Mouse (Mus musculus) small intestine, adult 2 months (tissue): ENCODE data around the gene Sept9.

Source experiments
- CTCF ChIP-seq: fragments of 200-500 bp; IDR thresholded peaks from 2 replicates; pipeline ENCODE4 v1.5.1; 2012; ENCODE audit warnings: low read depth, mild to moderate bottlenecking, control low read depth, inconsistent platforms, low read length, moderate library complexity, mixed read lengths; ENCODE audit not compliant: insufficient replicate concordance, insufficient read length; ENCODE audit errors: extremely low read depth
- POLR2A ChIP-seq: fragments of 200-500 bp; IDR thresholded peaks from 2 replicates; pipeline ENCODE4 v1.6.1; 2012; ENCODE audit warnings: low read depth, mild to moderate bottlenecking, control low read depth, inconsistent platforms, low read length, moderate library complexity

- TF ChIP-seq CTCF (no peak), POLR2A (no peak)
Measured at GRCm38 (mm10) chr11:117194475-117194937, 5.0 kb upstream of the Sept9 start.
